Mouse (Mus musculus): Measurements from ENCODE around the gene Ankrd36. TPM values are rescaled to one million over a fixed set of nuclear protein-coding genes. Genes with fewer than 3 reads are reported as not detected.
"Not testable (repeated sequence)": the region's sequence is repeated elsewhere in the genome, so short reads cannot be mapped to it uniquely, and the experiment has no call there.

The Ankrd36 gene
- polyA plus RNA-seq, 1 experiment from 2014 or later = 0.12 TPM

DNA sequence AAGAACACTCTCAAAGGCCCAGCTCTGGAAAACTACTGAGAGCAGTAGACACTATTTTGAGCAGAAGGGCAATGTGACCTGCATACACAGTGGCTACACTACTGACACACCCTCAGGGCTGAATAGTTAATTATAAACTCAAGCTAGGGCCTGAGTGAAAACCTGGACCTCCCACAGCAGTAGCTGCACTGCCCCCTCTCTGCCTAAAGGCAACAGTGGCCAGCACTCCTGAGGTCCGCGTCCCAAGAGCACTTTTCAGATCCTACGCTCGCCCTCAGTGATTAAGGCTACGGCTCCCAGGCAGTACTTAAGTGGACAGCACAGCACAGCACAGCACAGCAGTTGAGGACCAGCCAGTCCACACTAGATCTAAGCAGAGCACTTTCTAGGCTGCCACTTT lies 36.4 kb upstream of the Ankrd36 start:
- WGBS = 84% methylated on average over 5 of the region's 5 CpGs
- Histone ChIP-seq H3K4me2 (no peak overlapping the region), H3K4me1 (no peaks in the 10 kb centered on the region), H3K4me3 (no peak overlapping the region), H3K9me3 (no peaks in the 10 kb centered on the region), H3K9ac (no peak overlapping the region), H3K27ac (no peak overlapping the region), H3K36me3 (replicated peaks) (peaks cover 36% of the 10 kb centered on the region), H3K27me3 (replicated peaks) (no peaks in the 10 kb centered on the region)
- no peak for ATAC-seq (replicated peaks)

DNA sequence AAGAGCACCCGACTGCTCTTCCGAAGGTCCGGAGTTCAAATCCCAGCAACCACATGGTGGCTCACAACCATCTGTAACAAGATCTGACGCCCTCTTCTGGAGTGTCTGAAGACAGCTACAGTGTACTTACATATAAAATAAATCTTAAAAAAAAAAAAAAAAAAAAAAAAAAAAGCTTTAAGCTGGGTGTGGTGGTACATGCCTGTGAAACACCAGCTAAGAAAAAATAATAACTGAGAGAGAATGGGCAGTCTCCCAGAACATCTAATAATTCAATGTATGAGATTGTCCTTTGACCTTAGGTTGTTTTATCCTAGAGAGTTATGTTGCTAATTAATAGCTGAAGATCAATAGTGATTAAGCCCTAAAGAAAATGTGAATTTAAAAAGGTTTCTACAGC lies 32.0 kb upstream of the Ankrd36 start:
- not testable (repeated sequence) for H3K4me2 ChIP-seq; H3K27ac ChIP-seq; H3K27me3 ChIP-seq (replicated peaks); H3K4me3 ChIP-seq; ATAC-seq (replicated peaks); H3K9ac ChIP-seq; H3K9me3 ChIP-seq
- WGBS = 93% methylated on average over 4 of the region's 4 CpGs
- Histone ChIP-seq H3K4me1 (peaks cover 19% of the 10 kb centered on the region), H3K36me3 (replicated peaks) (peaks cover 23% of the 10 kb centered on the region)

DNA sequence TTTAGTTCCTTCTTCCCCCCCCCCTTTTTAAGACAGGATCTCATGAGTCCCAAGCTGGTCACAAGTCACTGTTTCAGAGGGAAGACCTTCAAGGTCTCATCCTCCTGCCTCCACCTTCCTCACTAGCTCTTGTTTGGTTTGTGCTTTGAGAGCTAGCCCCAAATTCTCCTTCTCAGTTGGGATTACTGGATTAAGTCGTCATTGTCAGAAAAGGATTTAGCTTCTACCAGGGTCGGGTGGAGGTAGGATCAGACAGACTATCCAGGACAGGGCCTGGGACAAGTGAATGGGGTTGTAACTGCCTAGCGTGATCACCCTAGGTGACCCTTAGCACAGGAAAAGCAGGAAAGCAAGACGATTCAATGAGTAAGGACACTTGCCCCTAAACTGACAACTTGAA lies 29.2 kb upstream of the Ankrd36 start:
- H3K27ac ChIP-seq = no peak overlapping the region
- H3K27me3 ChIP-seq (replicated peaks) = no peaks in the 10 kb centered on the region
- ATAC-seq (replicated peaks) = no peak
- peaks cover 19% of the 10 kb centered on the region for H3K4me1 ChIP-seq
- H3K4me3 ChIP-seq = peak overlapping the region; percentile 56
- H3K4me2 ChIP-seq = peak overlapping the region; percentile 77
- H3K36me3 ChIP-seq (replicated peaks) = 0 out of 2 replicates have a peak, but pooled peaks cover 3% of the 10 kb centered on the region
- H3K9me3 ChIP-seq = no peaks in the 10 kb centered on the region
- H3K9ac ChIP-seq = peak overlapping the region; percentile 51; the same call in 1 of the 2 replicates
- 26% methylated on average over 4 of the region's 4 CpGs for WGBS

DNA sequence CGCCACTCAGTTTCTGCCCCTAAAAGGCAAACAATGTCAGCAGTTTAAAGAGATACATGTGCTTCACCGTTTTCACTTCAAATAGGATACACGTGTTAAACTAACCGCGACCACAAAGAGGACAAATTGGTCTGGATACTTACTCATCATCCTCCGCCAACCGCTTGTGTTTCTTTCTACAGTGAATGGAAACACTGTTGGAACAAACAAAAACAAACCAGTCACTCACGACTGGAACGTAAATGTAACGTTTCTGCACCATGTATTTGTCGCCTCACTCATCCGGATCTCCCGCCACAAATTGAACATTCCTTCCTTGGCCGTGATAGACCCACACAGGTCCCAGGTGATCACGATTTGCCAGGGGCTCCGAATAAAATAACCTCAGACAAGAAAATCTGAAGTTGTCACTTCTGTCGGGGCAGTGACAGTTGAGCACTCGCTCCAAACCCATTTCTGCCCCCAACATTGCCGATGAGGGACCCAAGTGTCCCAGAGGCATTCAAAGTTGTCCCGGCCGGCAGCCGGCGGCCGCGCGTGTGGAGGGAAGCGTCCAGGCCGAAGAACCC lies 28.2 kb upstream of the Ankrd36 start:
- Histone ChIP-seq H3K4me2 (peak overlapping the region; percentile 77), H3K9ac (peak overlapping the region; percentile 51), H3K27me3 (replicated peaks) (no peaks in the 10 kb centered on the region), H3K4me1 (peaks cover 19% of the 10 kb centered on the region), H3K36me3 (replicated peaks) (0 out of 2 replicates have a peak, but pooled peaks cover 3% of the 10 kb centered on the region), H3K9me3 (no peaks in the 10 kb centered on the region), H3K27ac (peak overlapping the region; percentile 76), H3K4me3 (peak overlapping the region; percentile 56)
- WGBS = 2% methylated on average over 28 of the region's 28 CpGs
- peak; percentile 17; the same call in 1 of the 2 replicates for ATAC-seq (replicated peaks)

DNA sequence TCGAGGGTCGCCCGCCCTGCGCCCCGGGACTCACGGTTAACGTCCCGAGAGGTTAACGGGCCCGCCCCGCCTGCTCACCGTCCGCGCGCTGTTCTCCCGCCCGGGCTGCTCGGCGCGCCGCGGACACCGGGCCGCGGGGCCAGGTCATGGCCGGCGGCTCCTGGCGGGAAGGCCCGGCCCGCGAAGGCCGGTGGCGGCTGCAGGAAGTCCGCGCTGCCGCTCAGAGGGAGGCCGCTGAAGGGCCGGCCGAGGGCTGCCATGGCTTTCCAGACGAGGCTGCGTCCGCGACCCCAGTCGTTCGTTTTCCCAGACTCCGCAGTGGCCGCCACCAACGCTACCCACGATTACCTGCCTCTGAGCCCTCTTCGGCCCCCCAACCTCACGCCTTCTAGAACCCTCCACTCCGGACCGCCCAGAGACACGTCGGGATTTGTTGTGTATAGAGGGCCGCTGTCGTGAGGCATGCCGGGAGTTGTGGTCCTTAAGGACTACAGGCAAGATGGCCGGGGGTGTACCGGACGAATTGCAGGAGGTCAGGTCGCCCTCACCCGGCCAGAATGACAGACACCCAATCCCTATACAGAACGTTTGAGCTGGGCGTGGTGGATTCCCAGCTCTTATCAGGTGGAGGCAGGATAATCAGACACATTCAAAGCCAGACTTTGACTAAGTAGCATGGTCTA lies 27.5 kb upstream of the Ankrd36 start, which contains the start of gene Ccdc117:
Ccdc117 (minus strand) TSS at position 389 of the 683 bp plus-strand sequence.
- peak within 1 kb of the TSS; percentile 76 for H3K27ac ChIP-seq
- peak; percentile 99 for ATAC-seq (replicated peaks)
- 0 out of 2 replicates have a peak, but pooled peaks cover 3% of the 10 kb centered on the region for H3K36me3 ChIP-seq (replicated peaks)
- H3K9ac ChIP-seq = peak within 1 kb of the TSS; percentile 51
- peak within 1 kb of the TSS; percentile 56 for H3K4me3 ChIP-seq
- no peaks in the 10 kb centered on the region for H3K9me3 ChIP-seq
- peak within 1 kb of the TSS; percentile 77 for H3K4me2 ChIP-seq
- peaks cover 19% of the 10 kb centered on the region for H3K4me1 ChIP-seq
- under 1% methylated on average over 62 of the region's 65 CpGs for WGBS
- no peaks in the 10 kb centered on the region for H3K27me3 ChIP-seq (replicated peaks)

DNA sequence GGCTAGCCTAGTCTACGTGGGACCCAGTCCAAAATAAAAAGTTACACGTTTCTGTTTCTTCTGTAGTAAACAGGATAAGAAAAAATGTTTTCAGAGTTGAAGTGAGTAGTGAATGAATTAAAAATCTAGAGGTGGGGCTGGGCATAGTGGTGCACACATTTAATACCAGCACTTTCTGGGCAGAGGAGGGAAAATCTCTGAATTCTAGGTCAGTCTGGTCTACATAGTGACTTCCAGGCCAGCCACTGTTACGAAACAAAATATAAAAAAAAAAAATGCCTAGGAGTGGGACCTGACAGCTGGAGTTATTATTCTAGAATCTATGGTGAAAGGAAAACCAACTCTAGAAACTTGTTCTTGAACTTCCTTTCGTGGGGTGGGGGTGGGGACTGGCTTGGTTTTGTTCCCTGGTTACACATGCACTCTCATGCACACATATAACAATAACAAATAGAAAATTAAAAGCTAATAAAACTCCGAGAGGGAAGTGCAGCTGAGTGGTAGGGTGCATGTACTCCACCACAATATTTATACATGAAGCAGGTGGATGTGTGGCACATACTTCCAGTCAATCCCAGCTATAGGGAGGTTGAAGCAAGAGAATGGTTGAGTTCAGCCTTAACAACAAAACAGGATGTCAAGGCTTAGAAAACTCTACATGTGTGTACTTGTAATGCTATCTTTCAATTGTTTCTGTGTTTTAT lies 26.9 kb upstream of the Ankrd36 start:
- 0 out of 2 replicates have a peak, but pooled peaks cover 3% of the 10 kb centered on the region for H3K36me3 ChIP-seq (replicated peaks)
- H3K27ac ChIP-seq = no peak overlapping the region
- 58% methylated on average over 5 of the region's 5 CpGs for WGBS
- peak; percentile 52 for ATAC-seq (replicated peaks)
- H3K27me3 ChIP-seq (replicated peaks) = no peaks in the 10 kb centered on the region
- no peak overlapping the region for H3K9ac ChIP-seq
- peak overlapping the region; percentile 77 for H3K4me2 ChIP-seq
- H3K4me1 ChIP-seq = peaks cover 19% of the 10 kb centered on the region
- peak overlapping the region; percentile 56 for H3K4me3 ChIP-seq
- no peaks in the 10 kb centered on the region for H3K9me3 ChIP-seq

DNA sequence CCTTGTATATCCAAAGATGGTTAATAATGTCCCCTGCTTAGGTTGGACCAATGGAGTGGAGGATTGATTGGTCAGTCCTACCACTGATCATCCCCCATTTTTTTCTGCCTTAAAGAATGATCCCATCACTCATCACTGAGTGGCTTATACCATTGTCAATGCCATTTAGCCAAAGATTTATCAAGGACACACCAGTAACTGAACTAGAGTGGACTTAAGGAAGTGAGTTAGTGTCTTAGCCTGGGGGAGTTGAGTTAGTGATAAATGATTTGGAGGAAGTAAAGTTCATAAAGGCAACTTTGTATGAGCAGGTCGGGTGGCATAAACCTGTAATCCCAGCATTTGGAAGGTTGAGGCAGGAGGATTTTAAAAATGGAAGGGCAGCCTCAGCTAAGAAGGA lies 26.2 kb upstream of the Ankrd36 start:
- Histone ChIP-seq H3K4me1 (peaks cover 19% of the 10 kb centered on the region), H3K9ac (no peak overlapping the region), H3K27me3 (replicated peaks) (no peaks in the 10 kb centered on the region), H3K4me2 (no peak overlapping the region), H3K27ac (no peak overlapping the region), H3K4me3 (no peak overlapping the region), H3K36me3 (replicated peaks) (0 out of 2 replicates have a peak, but pooled peaks cover 3% of the 10 kb centered on the region), H3K9me3 (no peaks in the 10 kb centered on the region)
- 84% methylated on average over 1 of the region's 1 CpGs for WGBS
- ATAC-seq (replicated peaks) = no peak

DNA sequence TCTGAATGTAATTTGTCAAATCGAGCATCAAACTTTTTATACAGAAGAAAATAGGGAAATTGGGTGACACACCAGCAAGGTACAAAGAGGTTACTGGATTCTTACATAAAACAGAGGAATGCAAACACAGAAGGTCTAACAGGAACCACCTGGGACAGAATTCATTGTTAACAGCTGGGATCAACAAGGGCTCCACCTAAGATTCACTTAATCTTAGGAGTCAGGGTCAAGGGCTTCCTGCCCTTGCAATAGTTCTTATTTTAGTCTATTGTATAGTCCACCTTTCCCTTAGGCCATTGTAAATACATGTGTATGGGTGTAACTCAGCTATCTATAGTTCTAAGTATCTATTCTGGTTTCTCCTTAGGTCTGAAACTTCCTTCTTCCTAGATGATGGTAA lies 24.8 kb upstream of the Ankrd36 start:
- ATAC-seq (replicated peaks); H3K27me3 ChIP-seq (replicated peaks): not testable (repeated sequence)
- 94% methylated on average over 1 of the region's 1 CpGs for WGBS

DNA sequence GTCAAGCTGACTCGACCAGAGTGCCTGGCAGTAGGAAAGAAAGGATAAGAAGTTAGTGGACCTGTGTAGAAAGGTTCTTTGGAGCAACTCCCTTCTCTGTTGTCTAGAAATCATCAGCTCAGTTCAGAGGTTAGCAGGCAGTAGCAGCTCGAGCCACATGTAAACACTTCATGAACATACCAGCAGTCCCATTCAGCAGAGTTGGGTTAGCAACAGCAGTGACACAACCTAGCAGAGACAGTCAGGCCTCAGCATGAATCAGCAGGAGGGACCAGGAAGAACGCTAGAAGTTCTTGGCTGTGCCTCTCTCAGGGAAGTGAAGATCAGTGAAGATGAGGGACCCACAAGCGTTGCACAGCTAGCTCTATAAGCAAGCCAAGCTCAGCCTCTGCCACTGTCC lies 24.0 kb upstream of the Ankrd36 start:
- Histone ChIP-seq H3K4me1 (peaks cover 9% of the 10 kb centered on the region), H3K27me3 (replicated peaks) (no peaks in the 10 kb centered on the region)

More for the DNA sequence above, 24.8 kb upstream of the Ankrd36 start:
- H3K4me1 ChIP-seq = peaks cover 13% of the 10 kb centered on the region
- not testable (repeated sequence) for H3K4me3 ChIP-seq; H3K4me2 ChIP-seq; H3K9ac ChIP-seq; H3K36me3 ChIP-seq (replicated peaks); H3K9me3 ChIP-seq; H3K27ac ChIP-seq

DNA sequence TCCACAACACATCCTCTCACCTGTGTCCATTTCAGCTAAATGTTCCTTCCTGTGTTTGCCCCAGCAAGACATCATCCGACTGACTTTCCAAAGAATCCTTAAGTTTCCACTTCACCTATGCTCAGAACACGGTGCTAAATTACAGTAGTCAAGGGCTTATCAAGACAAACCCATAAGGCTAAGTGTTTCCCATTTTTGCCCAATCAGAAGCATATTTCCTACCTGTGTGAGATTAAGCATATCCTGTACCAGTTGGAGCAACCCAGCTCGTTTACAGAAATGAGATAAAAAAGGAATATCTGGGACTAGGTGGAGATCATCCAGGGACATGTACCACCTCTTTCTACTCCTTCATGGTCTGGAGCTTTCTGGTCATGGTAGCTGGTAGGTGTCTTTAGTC lies 22.8 kb upstream of the Ankrd36 start:
- Histone ChIP-seq H3K27ac (no peak overlapping the region), H3K36me3 (replicated peaks) (no peaks in the 10 kb centered on the region), H3K27me3 (replicated peaks) (no peaks in the 10 kb centered on the region), H3K9ac (no peak overlapping the region), H3K9me3 (no peaks in the 10 kb centered on the region), H3K4me2 (no peak overlapping the region), H3K4me1 (no peaks in the 10 kb centered on the region), H3K4me3 (no peak overlapping the region)
- ATAC-seq (replicated peaks) = no peak
- 90% methylated on average over 3 of the region's 3 CpGs for WGBS

More for the DNA sequence above, 24.0 kb upstream of the Ankrd36 start:
- ATAC-seq (replicated peaks) = no peak
- Histone ChIP-seq H3K36me3 (replicated peaks) (no peaks in the 10 kb centered on the region), H3K9ac (no peak overlapping the region), H3K27ac (no peak overlapping the region), H3K9me3 (no peaks in the 10 kb centered on the region), H3K4me3 (no peak overlapping the region), H3K4me2 (no peak overlapping the region)
- 79% methylated on average over 4 of the region's 4 CpGs for WGBS

DNA sequence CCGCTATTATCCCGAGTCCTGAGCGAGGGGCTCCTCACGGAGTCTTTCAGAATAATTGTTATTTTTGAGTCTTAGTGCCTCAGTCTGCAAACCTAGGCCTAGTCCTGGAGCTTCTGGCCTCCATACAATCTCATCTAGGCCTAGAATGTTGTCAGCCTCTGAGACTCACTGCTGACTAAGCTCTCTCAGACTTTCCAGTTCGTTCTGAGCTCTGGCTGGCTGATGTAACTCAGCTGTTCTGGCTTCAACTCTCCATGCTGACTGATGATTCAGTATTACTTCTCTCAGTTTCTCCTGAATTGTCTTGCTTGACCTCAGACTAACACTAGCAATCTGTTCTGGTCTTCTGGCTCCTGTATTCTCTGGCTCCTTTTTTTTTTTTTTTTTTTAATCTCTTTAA lies 18.1 kb upstream of the Ankrd36 start:
- Histone ChIP-seq H3K9me3 (no peaks in the 10 kb centered on the region), H3K27ac (no peak overlapping the region), H3K9ac (no peak overlapping the region), H3K27me3 (replicated peaks) (no peaks in the 10 kb centered on the region), H3K4me1 (no peaks in the 10 kb centered on the region), H3K4me3 (no peak overlapping the region), H3K36me3 (replicated peaks) (no peaks in the 10 kb centered on the region), H3K4me2 (no peak overlapping the region)
- 90% methylated on average over 5 of the region's 5 CpGs for WGBS
- no peak for ATAC-seq (replicated peaks)

DNA sequence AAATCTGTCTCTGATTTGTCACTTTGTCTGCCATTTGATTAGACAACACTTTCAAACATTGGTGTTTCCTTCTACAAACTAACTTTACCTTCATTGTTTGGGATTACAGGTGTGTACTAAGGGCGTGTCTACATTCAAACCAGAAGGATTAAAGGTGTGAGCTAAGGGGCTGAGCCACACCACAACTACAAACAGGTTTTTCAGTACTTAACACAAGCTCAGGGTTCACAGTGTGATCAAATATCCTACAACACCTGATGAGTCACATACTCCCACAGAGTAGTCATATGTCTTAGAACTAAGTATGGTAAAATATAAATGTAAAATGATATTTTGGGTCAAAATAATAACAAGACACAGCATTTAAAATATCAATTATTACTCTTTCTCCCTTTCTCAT lies 17.6 kb upstream of the Ankrd36 start:
- Histone ChIP-seq H3K4me2 (no peak overlapping the region), H3K4me1 (no peaks in the 10 kb centered on the region), H3K9me3 (no peaks in the 10 kb centered on the region), H3K36me3 (replicated peaks) (no peaks in the 10 kb centered on the region), H3K27me3 (replicated peaks) (no peaks in the 10 kb centered on the region), H3K4me3 (no peak overlapping the region), H3K27ac (no peak overlapping the region), H3K9ac (no peak overlapping the region)
- no peak for ATAC-seq (replicated peaks)
- WGBS = 63% methylated on average over 1 of the region's 1 CpGs

Data from midbrain, embryonic 15.5 days (tissue).